9 mouse cellular contexts compared by ENCODE assay signal in the genomic region with DNA sequence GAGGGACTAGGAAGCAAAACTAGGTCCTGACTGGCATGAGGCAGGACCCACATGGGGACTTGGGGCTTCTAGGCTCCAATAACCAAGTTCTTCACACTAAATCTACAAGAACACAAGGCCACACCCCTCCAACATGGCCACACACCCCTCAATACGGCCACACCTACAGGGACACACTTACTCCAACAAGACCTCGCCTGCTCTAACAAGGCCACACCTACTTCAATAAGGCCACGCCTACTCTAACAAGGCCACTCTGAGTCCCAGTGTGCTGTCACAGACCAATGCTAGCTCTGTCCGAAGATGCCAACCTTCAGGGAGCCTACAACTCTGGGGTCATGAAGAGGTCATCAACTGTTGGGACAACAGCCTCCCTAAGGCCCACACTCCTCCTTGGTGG.
DNase-seq lines count a peak whose midpoint lies in the region; ATAC-seq and TF ChIP-seq lines count a peak whose summit lies in the region.
"Had no signal": no experiment of that assay in that cellular context is flagged by ENCODE, and none has a peak within 500 bp of the region (broad histone marks: within the 10 kb centered on the region; RNA-seq: fewer than 3 reads in every experiment).

No protein-coding gene starts in this region.

- H3K4me1 ChIP-seq in limb, embryonic 12.5 days (replicated peaks), result no peaks in the 10 kb centered on the region
- peaks cover 16% of the 10 kb centered on the region for H3K4me1 ChIP-seq in limb, embryonic 10.5 days
- H3K4me1 ChIP-seq in intestine, postnatal 0 days (replicated peaks; ENCODE audit: control insufficient read depth, insufficient read depth, low read length), result no peaks in the 10 kb centered on the region
- H3K4me1 ChIP-seq in hindbrain, embryonic 16.5 days (ENCODE audit: control insufficient read depth, insufficient read depth, low read depth, low read length), result peaks cover 10% of the 10 kb centered on the region; the same call in 1 of the 2 replicates

- no peaks in the 10 kb centered on the region for H3K27me3 ChIP-seq in limb, embryonic 12.5 days
- H3K27me3 ChIP-seq in limb, embryonic 10.5 days (ENCODE audit: low read depth, poor library complexity, severe bottlenecking), result no peaks in the 10 kb centered on the region
- no peaks in the 10 kb centered on the region for H3K27me3 ChIP-seq in intestine, postnatal 0 days (replicated peaks; ENCODE audit: control insufficient read depth, insufficient read depth, low read length)
- no peaks in the 10 kb centered on the region for H3K27me3 ChIP-seq in hindbrain, embryonic 16.5 days (replicated peaks; ENCODE audit: control insufficient read depth, insufficient read depth, low read length)
- H3K27me3 ChIP-seq: neural tube, embryonic 12.5 days had no signal

- peak; percentile 27; the same call in 1 of the 2 replicates for ATAC-seq in limb, embryonic 12.5 days (ENCODE audit: insufficient number of reproducible peaks, insufficient read depth, low FRiP score, low TSS enrichment, low read depth)
- ATAC-seq in intestine, postnatal 0 days, result 0 out of 2 replicates have a peak, but pooled peaks have one; percentile 23
- peak; percentile 62; the same call in 1 of the 2 replicates for ATAC-seq in megakaryocyte-erythroid progenitor cell, adult 5-6 weeks (replicated peaks; ENCODE audit: low FRiP score, low TSS enrichment, poor library complexity, severe bottlenecking)
- ATAC-seq in hindbrain, embryonic 16.5 days, result no peak

- H3K4me2 ChIP-seq in limb, embryonic 12.5 days, result no peak overlapping the region
- no peak overlapping the region for H3K4me2 ChIP-seq in intestine, postnatal 0 days (replicated peaks; ENCODE audit: low read depth)
- no peak overlapping the region for H3K4me2 ChIP-seq in hindbrain, embryonic 16.5 days (ENCODE audit: low read length)
- H3K4me2 ChIP-seq: neural tube, embryonic 12.5 days had no signal

- no peak overlapping the region for H3K4me3 ChIP-seq in limb, embryonic 12.5 days (replicated peaks)
- H3K4me3 ChIP-seq in limb, embryonic 10.5 days, result no peak overlapping the region
- H3K4me3 ChIP-seq in intestine, postnatal 0 days (ENCODE audit: low read depth, low read length), result no peak overlapping the region
- no peak overlapping the region for H3K4me3 ChIP-seq in hindbrain, embryonic 16.5 days (ENCODE audit: low read length)
- H3K4me3 ChIP-seq: gastrocnemius, adult 2 months; neural tube, embryonic 12.5 days had no signal

- H3K27ac ChIP-seq in limb, embryonic 12.5 days, result no peak overlapping the region
- H3K27ac ChIP-seq in limb, embryonic 10.5 days, result no peak overlapping the region
- no peak overlapping the region for H3K27ac ChIP-seq in intestine, postnatal 0 days (ENCODE audit: low read depth, low read length)
- H3K27ac ChIP-seq in hindbrain, embryonic 16.5 days (ENCODE audit: low read depth, low read length), result no peak overlapping the region
- H3K27ac ChIP-seq: gastrocnemius, adult 2 months; neural tube, embryonic 12.5 days had no signal

- DNase-seq in limb, embryonic 10.5 days (ENCODE audit: low spot score), result no peak
- peak; percentile 69 for DNase-seq in ES-CJ7 (ENCODE audit: low read depth, low spot score)
- no peak for DNase-seq in layer of hippocampus, postnatal 25 days (ENCODE audit: extremely low spot score in 1 of 2, low spot score in 1 of 2)

- 77% methylated on average over 4 of the region's 4 CpGs for WGBS in limb, embryonic 12.5 days
- 85% methylated on average over 4 of the region's 4 CpGs for whole genome bisulfite sequencing in limb, embryonic 10.5 days
- 73% methylated on average over 4 of the region's 4 CpGs for WGBS in intestine, postnatal 0 days
- WGBS in hindbrain, embryonic 16.5 days, result 82% methylated on average over 4 of the region's 4 CpGs

- TF ChIP-seq CTCF in intestine, postnatal 0 days (IDR thresholded peaks at IDR 0.05; ENCODE audit: low read depth), result no peak

- H3K36me3 ChIP-seq in limb, embryonic 12.5 days, result peaks cover 87% of the 10 kb centered on the region
- peaks cover 81% of the 10 kb centered on the region for H3K36me3 ChIP-seq in limb, embryonic 10.5 days
- H3K36me3 ChIP-seq in intestine, postnatal 0 days (ENCODE audit: control insufficient read depth, insufficient read depth), result peaks cover 23% of the 10 kb centered on the region
- peaks cover 37% of the 10 kb centered on the region for H3K36me3 ChIP-seq in hindbrain, embryonic 16.5 days (ENCODE audit: control insufficient read depth, insufficient read depth, low read length)

- 0 out of 2 replicates have a peak, but pooled peaks cover 3% of the 10 kb centered on the region for H3K9me3 ChIP-seq in limb, embryonic 12.5 days
- no peaks in the 10 kb centered on the region for H3K9me3 ChIP-seq in limb, embryonic 10.5 days (replicated peaks)
- H3K9me3 ChIP-seq in intestine, postnatal 0 days (ENCODE audit: control insufficient read depth), result no peaks in the 10 kb centered on the region
- H3K9me3 ChIP-seq in hindbrain, embryonic 16.5 days (ENCODE audit: control insufficient read depth, low read length), result no peaks in the 10 kb centered on the region
- H3K9me3 ChIP-seq: neural tube, embryonic 12.5 days had no signal

- no peak overlapping the region for H3K9ac ChIP-seq in limb, embryonic 12.5 days (replicated peaks)
- H3K9ac ChIP-seq in intestine, postnatal 0 days (ENCODE audit: low read depth, low read length), result no peak overlapping the region
- H3K9ac ChIP-seq in hindbrain, embryonic 16.5 days (ENCODE audit: low read depth, low read length), result no peak overlapping the region
- H3K9ac ChIP-seq: neural tube, embryonic 12.5 days had no signal
